Mouse (Mus musculus): ENCODE measurements around the gene 4933430I17Rik. TPM values are rescaled to one million over a fixed set of nuclear protein-coding genes. Genes with fewer than 3 reads are reported as not detected.
A peak's percentile ranks its signal among the peaks of the same experiment; 100 is the strongest.

The 4933430I17Rik gene
- polyA plus RNA-seq, 1 experiment from 2014 or later = 0.41 TPM

DNA sequence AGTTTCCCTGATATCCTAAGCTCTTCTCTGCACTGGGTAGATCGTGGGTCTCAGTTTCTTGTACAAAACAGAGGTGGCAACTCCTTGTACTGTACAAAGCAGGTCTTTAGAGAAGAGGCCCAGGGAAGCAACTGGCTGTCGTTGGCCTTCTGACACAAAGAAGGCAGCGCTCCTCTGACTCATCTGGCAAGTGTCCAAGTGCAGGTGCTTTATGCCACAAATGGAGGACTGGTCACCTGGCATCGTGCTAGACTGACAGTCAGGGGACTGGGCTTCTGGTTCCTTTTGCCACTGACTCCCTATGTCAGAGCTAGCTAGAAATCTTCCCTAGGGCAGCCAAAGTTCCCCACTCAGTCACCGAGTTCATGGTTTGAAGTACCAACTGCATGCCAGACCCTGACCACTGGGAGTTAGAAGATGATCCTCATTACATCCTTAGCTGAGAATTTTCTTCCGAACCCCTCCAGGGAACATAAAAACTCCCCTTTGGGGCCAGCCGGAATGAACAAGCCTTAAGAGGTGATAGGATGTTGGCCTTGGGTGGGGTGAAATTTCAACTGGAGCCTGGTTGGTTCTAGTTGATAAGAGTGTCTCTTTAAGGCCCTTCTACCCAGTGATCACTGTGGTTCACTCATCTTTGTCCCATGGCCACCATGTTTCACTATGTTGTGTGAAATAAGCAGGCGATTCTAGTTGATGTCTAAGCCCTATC lies 39.6 kb upstream of the 4933430I17Rik start:
- Histone ChIP-seq H3K36me3 (ENCODE audit: control insufficient read depth, insufficient read depth) (no peaks in the 10 kb centered on the region), H3K4me1 (ENCODE audit: control insufficient read depth, insufficient read depth, low read length) (no peaks in the 10 kb centered on the region), H3K4me2 (ENCODE audit: low read depth, low read length) (no peak overlapping the region), H3K27me3 (ENCODE audit: control insufficient read depth, insufficient read depth, low read length) (no peaks in the 10 kb centered on the region), H3K9ac (ENCODE audit: low read length) (no peak overlapping the region), H3K9me3 (replicated peaks; ENCODE audit: control insufficient read depth, low read length) (no peaks in the 10 kb centered on the region), H3K27ac (ENCODE audit: low read length) (no peak overlapping the region), H3K4me3 (ENCODE audit: low read length) (no peak overlapping the region)
- WGBS = 71% methylated on average over 8 of the region's 8 CpGs
- ATAC-seq (replicated peaks; ENCODE audit: extremely low read depth, insufficient read depth, low FRiP score) = no peak

DNA sequence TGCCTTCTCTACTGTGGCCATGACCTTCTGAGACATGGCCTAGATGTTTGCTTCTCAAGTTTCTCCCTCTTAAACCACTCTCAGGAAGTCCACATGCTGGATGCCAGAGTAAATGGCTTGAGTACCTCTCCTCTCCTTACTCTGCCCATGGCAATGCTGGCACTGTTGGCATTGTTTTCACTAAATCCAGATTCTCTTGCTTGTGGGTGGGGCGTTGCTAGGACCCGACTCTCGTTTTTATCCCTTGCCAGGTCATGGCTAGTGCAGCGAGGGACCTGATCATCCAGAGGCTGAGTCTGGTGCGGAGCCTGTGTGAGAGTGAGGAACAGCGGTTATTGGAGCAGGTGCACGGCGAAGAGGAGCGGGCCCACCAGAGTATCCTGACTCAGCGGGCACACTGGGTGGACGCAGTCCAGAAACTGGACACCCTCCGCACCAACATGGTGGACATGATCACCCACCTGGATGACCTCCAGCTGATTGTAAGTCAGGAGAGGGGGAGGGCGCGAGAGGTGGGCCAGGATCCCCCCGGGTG lies 38.9 kb upstream of the 4933430I17Rik start:
- Histone ChIP-seq H3K27ac (ENCODE audit: low read length) (no peak overlapping the region), H3K27me3 (ENCODE audit: control insufficient read depth, insufficient read depth, low read length) (no peaks in the 10 kb centered on the region), H3K4me3 (ENCODE audit: low read length) (no peak overlapping the region), H3K4me2 (ENCODE audit: low read depth, low read length) (no peak overlapping the region), H3K9ac (ENCODE audit: low read length) (no peak overlapping the region), H3K9me3 (replicated peaks; ENCODE audit: control insufficient read depth, low read length) (no peaks in the 10 kb centered on the region), H3K36me3 (ENCODE audit: control insufficient read depth, insufficient read depth) (no peaks in the 10 kb centered on the region), H3K4me1 (ENCODE audit: control insufficient read depth, insufficient read depth, low read length) (no peaks in the 10 kb centered on the region)
- 86% methylated on average over 15 of the region's 15 CpGs for WGBS
- ATAC-seq (replicated peaks; ENCODE audit: extremely low read depth, insufficient read depth, low FRiP score) = no peak

DNA sequence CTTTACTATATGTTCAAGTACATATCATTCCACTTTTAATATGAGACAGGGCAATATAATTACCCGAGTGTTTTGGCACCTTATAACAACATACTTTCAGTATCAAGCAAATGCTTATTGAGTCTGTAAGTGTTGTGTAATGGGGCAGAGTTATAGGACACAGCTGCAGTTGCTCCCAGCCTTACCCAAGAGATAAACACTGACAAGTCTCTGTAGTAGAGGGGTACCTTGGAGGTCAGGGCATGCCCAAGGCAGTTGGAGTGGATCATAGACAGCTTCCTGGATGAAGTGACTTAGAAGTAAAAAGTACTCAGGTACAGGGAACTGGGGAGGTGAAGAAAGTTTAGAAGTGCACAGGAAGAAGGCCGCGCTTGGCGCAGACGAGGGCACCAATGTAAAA lies 38.0 kb upstream of the 4933430I17Rik start:
- Histone ChIP-seq H3K4me2 (ENCODE audit: low read depth, low read length) (no peak overlapping the region), H3K9ac (ENCODE audit: low read length) (no peak overlapping the region), H3K27ac (ENCODE audit: low read length) (no peak overlapping the region), H3K9me3 (replicated peaks; ENCODE audit: control insufficient read depth, low read length) (no peaks in the 10 kb centered on the region), H3K4me1 (ENCODE audit: control insufficient read depth, insufficient read depth, low read length) (no peaks in the 10 kb centered on the region), H3K36me3 (ENCODE audit: control insufficient read depth, insufficient read depth) (no peaks in the 10 kb centered on the region), H3K27me3 (ENCODE audit: control insufficient read depth, insufficient read depth, low read length) (no peaks in the 10 kb centered on the region), H3K4me3 (ENCODE audit: low read length) (no peak overlapping the region)
- 88% methylated on average over 5 of the region's 5 CpGs for WGBS
- ATAC-seq (replicated peaks; ENCODE audit: extremely low read depth, insufficient read depth, low FRiP score) = no peak

DNA sequence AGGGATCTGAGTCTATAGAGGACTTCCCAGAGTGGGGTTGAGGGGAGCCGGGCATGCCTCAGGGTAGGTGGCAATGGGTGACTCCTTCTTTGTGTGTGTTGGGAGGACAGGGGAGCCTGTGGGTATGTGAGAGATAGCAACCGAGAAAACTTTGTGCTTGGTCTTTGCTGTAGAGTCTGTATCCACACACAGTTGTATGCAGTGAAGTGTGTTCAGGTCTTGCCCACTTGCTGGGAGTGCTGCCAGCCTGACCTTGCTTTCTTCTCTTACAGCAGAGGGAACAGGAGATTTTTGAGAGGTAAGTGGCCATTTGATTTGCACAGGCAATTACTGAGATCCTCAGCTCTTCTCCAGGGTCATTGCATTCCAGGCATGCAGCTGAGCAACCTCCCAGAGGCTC lies 37.3 kb upstream of the 4933430I17Rik start:
- 80% methylated on average over 2 of the region's 2 CpGs for WGBS
- no peaks in the 10 kb centered on the region for H3K9me3 ChIP-seq (replicated peaks; ENCODE audit: control insufficient read depth, low read length)
- ATAC-seq (replicated peaks; ENCODE audit: extremely low read depth, insufficient read depth, low FRiP score) = no peak

DNA sequence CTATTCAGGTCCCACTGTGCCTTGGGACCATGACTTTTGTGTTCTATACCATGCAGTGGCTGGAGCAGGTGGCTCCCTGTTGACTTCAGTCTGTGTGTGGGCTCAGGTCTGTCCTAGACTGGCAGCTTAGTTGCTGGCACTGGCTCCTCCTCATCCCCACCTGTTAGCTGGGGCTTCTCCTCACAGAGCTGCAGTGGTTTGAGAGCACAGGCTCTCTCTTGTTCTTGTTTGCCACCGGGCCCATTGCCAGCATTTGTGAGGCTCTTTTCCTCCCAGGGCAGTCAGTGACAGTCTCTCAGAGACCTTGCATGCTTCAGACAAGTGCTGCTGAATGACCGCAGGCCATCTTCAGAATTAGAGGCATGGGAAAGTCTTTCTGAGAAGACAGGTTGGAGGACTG lies 32.5 kb upstream of the 4933430I17Rik start:
- H3K9me3 ChIP-seq (replicated peaks; ENCODE audit: control insufficient read depth, low read length) = no peaks in the 10 kb centered on the region
- H3K4me1 ChIP-seq (ENCODE audit: control insufficient read depth, insufficient read depth, low read length) = peaks cover 13% of the 10 kb centered on the region; the same call in 1 of the 2 replicates
- no peak overlapping the region for H3K4me3 ChIP-seq (ENCODE audit: low read length)
- no peaks in the 10 kb centered on the region for H3K36me3 ChIP-seq (ENCODE audit: control insufficient read depth, insufficient read depth)
- H3K9ac ChIP-seq (ENCODE audit: low read length) = no peak overlapping the region
- no peak overlapping the region for H3K27ac ChIP-seq (ENCODE audit: low read length)
- no peak for ATAC-seq (replicated peaks; ENCODE audit: extremely low read depth, insufficient read depth, low FRiP score)
- 62% methylated on average over 2 of the region's 2 CpGs for WGBS
- H3K27me3 ChIP-seq (ENCODE audit: control insufficient read depth, insufficient read depth, low read length) = no peaks in the 10 kb centered on the region
- H3K4me2 ChIP-seq (ENCODE audit: low read depth, low read length) = no peak overlapping the region

More for the DNA sequence above, 37.3 kb upstream of the 4933430I17Rik start:
- no peaks in the 10 kb centered on the region for H3K36me3 ChIP-seq (ENCODE audit: control insufficient read depth, insufficient read depth)
- no peak overlapping the region for H3K4me3 ChIP-seq (ENCODE audit: low read length)
- H3K27me3 ChIP-seq (ENCODE audit: control insufficient read depth, insufficient read depth, low read length) = no peaks in the 10 kb centered on the region
- H3K4me2 ChIP-seq (ENCODE audit: low read depth, low read length) = no peak overlapping the region
- H3K4me1 ChIP-seq (ENCODE audit: control insufficient read depth, insufficient read depth, low read length) = no peaks in the 10 kb centered on the region
- no peak overlapping the region for H3K27ac ChIP-seq (ENCODE audit: low read length)
- no peak overlapping the region for H3K9ac ChIP-seq (ENCODE audit: low read length)

DNA sequence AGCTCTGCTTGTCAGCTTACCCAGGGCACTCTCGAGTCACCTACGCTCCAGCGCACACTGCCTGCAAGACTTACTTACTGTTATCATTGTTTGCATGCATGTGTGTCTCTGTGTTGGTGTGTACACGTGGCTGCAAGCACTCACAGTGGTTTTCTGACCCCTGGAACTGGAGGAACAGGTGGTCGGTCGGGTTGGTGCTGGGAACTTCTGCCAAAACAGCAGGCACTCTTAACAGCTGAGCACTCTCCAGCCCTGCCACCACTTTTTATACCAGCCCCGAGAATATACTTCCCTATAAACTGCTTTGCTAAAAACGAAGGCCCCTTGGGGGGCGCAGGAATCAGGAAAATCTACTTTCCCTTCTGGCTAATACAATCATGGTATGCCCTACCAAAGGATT lies 30.9 kb upstream of the 4933430I17Rik start:
- ATAC-seq (replicated peaks; ENCODE audit: extremely low read depth, insufficient read depth, low FRiP score) = no peak
- 52% methylated on average over 9 of the region's 9 CpGs for WGBS
- Histone ChIP-seq H3K9ac (ENCODE audit: low read length) (no peak overlapping the region), H3K27ac (ENCODE audit: low read length) (no peak overlapping the region), H3K27me3 (ENCODE audit: control insufficient read depth, insufficient read depth, low read length) (no peaks in the 10 kb centered on the region), H3K4me3 (ENCODE audit: low read length) (no peak overlapping the region), H3K9me3 (replicated peaks; ENCODE audit: control insufficient read depth, low read length) (no peaks in the 10 kb centered on the region), H3K4me1 (ENCODE audit: control insufficient read depth, insufficient read depth, low read length) (peaks cover 13% of the 10 kb centered on the region; the same call in 1 of the 2 replicates), H3K4me2 (ENCODE audit: low read depth, low read length) (no peak overlapping the region), H3K36me3 (ENCODE audit: control insufficient read depth, insufficient read depth) (peaks cover 4% of the 10 kb centered on the region; the same call in 1 of the 2 replicates)

DNA sequence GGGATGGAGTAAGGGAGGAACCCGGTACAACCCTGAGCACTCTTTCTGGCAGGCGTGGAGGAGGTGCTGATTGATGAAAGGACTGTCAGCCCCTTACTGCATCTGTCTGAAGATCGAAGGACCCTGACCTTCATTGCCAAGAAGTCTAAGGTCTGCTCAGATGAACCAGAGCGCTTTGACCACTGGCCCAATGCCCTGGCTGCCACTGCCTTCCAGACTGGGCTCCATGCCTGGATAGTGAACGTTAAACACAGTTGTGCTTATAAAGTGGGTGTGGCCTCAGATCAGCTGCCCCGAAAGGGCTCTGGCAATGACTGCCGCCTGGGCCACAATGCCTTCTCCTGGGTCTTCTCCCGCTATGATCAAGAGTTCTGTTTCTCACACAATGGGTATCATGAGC lies 29.2 kb upstream of the 4933430I17Rik start:
- H3K36me3 ChIP-seq (ENCODE audit: control insufficient read depth, insufficient read depth) = peaks cover 8% of the 10 kb centered on the region
- no peak for ATAC-seq (replicated peaks; ENCODE audit: extremely low read depth, insufficient read depth, low FRiP score)
- no peaks in the 10 kb centered on the region for H3K27me3 ChIP-seq (ENCODE audit: control insufficient read depth, insufficient read depth, low read length)
- 51% methylated on average over 8 of the region's 8 CpGs for WGBS
- H3K27ac ChIP-seq (ENCODE audit: low read length) = no peak overlapping the region
- peaks cover 13% of the 10 kb centered on the region; the same call in 1 of the 2 replicates for H3K4me1 ChIP-seq (ENCODE audit: control insufficient read depth, insufficient read depth, low read length)
- H3K4me3 ChIP-seq (ENCODE audit: low read length) = no peak overlapping the region
- no peak overlapping the region for H3K4me2 ChIP-seq (ENCODE audit: low read depth, low read length)
- no peaks in the 10 kb centered on the region for H3K9me3 ChIP-seq (replicated peaks; ENCODE audit: control insufficient read depth, low read length)
- H3K9ac ChIP-seq (ENCODE audit: low read length) = no peak overlapping the region

DNA sequence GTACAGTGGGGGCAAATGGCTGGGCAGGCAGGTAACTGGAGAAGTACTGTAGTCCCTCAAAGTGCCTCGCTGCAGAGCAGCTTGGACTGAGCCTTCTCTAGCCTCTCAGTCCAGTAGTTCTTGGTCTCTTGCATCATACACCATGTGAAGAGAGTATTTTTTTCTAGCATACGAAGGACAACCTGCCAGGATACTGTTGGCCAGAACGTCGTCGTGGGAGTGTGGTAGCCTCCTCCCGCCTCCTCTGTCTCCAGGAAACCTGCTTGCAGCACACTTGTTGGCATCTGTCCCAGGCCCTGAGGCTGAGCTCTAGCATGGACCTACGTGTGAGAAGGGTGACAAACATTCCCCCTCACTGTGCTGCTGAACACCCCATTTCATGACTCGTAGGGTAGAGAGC lies 28.4 kb upstream of the 4933430I17Rik start:
- Histone ChIP-seq H3K4me1 (ENCODE audit: control insufficient read depth, insufficient read depth, low read length) (peaks cover 16% of the 10 kb centered on the region), H3K27ac (ENCODE audit: low read length) (no peak overlapping the region), H3K9ac (ENCODE audit: low read length) (no peak overlapping the region), H3K4me2 (ENCODE audit: low read depth, low read length) (no peak overlapping the region), H3K9me3 (replicated peaks; ENCODE audit: control insufficient read depth, low read length) (no peaks in the 10 kb centered on the region), H3K36me3 (ENCODE audit: control insufficient read depth, insufficient read depth) (peaks cover 8% of the 10 kb centered on the region), H3K4me3 (ENCODE audit: low read length) (no peak overlapping the region), H3K27me3 (ENCODE audit: control insufficient read depth, insufficient read depth, low read length) (no peaks in the 10 kb centered on the region)
- ATAC-seq (replicated peaks; ENCODE audit: extremely low read depth, insufficient read depth, low FRiP score) = peak; percentile 63
- 27% methylated on average over 8 of the region's 8 CpGs for WGBS

DNA sequence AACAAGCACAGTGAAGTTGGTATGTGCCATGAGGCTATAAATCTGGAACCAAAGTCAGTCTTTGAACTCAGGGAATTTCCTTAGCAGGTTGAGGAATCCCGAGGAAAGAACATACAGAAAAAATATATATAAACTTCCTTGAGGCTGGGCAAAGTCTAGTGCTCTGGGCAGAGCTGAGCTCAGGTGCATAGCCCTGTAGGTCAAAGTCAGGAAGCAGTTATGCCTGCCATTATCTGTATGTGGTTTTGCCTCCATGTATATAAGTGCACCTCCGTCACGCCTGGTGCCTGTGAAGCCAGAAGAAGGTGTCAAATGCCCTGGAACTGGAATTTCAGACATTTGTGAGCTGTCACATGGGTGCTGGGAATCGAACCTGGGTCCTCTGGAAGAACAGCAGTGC lies 24.4 kb upstream of the 4933430I17Rik start:
- H3K27ac ChIP-seq (ENCODE audit: low read length) = no peak overlapping the region
- no peak for ATAC-seq (replicated peaks; ENCODE audit: extremely low read depth, insufficient read depth, low FRiP score)
- no peaks in the 10 kb centered on the region for H3K27me3 ChIP-seq (ENCODE audit: control insufficient read depth, insufficient read depth, low read length)
- peaks cover 19% of the 10 kb centered on the region for H3K4me1 ChIP-seq (ENCODE audit: control insufficient read depth, insufficient read depth, low read length)
- H3K9ac ChIP-seq (ENCODE audit: low read length) = no peak overlapping the region
- H3K9me3 ChIP-seq (replicated peaks; ENCODE audit: control insufficient read depth, low read length) = no peaks in the 10 kb centered on the region
- H3K4me3 ChIP-seq (ENCODE audit: low read length) = no peak overlapping the region
- peaks cover 8% of the 10 kb centered on the region for H3K36me3 ChIP-seq (ENCODE audit: control insufficient read depth, insufficient read depth)
- H3K4me2 ChIP-seq (ENCODE audit: low read depth, low read length) = no peak overlapping the region; the same call in 1 of the 2 replicates
- WGBS = 76% methylated on average over 4 of the region's 4 CpGs
